Mouse (Mus musculus) spleen, embryonic (tissue): ENCODE measurements around the gene Ddx27.

Experiments
- CTCF ChIA-PET: fragments of 350-600 bp; sonication (Branson Sonifier 250); formaldehyde crosslinking; loops from one replicate; lab custom pipeline; 2022; lab: Charles Lee

Ddx27 gene

GRCm38 (mm10) chr2:167062497-167062911 lies 47.5 kb downstream of the Ddx27 start:
- CTCF ChIA-PET = no interaction called here

GRCm38 (mm10) chr2:167062965-167063880 lies 48.2 kb downstream of the Ddx27 start, which contains the start of gene Znfx1:
TSS of gene Znfx1 (minus strand) at chr2:167063015.
- CTCF ChIA-PET = no interaction called here

- CTCF ChIA-PET = interaction anchor here (0.6 kb wide), 2 partner anchors 156 to 353 kb away, joined by 3 read pairs; no protein-coding TSS in a partner anchor
These were observed 49.0 kb downstream of the Ddx27 start for GRCm38 (mm10) chr2:167063906-167064496.

GRCm38 (mm10) chr2:167064601-167065295 lies 49.8 kb downstream of the Ddx27 start:
- CTCF ChIA-PET = interaction anchor here (0.6 kb wide), 2 partner anchors 155 to 352 kb away, joined by 3 read pairs; no protein-coding TSS in a partner anchor

GRCm38 (mm10) chr2:167066031-167066430 lies 51.0 kb downstream of the Ddx27 start:
- CTCF ChIA-PET = no interaction called here

GRCm38 (mm10) chr2:167066528-167067516 lies 51.8 kb downstream of the Ddx27 start:
- CTCF ChIA-PET = interaction anchor here (0.7 to 0.9 kb wide), 2 partner anchors 138 to 152 kb away, joined by 5 to 11 read pairs; no protein-coding TSS in a partner anchor

- CTCF ChIA-PET = interaction anchor here (0.7 to 0.9 kb wide), 2 partner anchors 137 to 151 kb away, joined by 5 to 11 read pairs; no protein-coding TSS in a partner anchor
These were observed 52.6 kb downstream of the Ddx27 start for GRCm38 (mm10) chr2:167067575-167067974.

GRCm38 (mm10) chr2:167070341-167070740 lies 55.3 kb downstream of the Ddx27 start:
- CTCF ChIA-PET = interaction anchor here (0.7 kb wide), 1 partner anchor 146 kb away, joined by 3 read pairs; no protein-coding TSS in a partner anchor

- CTCF ChIA-PET = interaction anchor here (0.8 to 1.9 kb wide), 3 partner anchors 148 to 1231 kb away, joined by 3 to 11 read pairs (median 6); no protein-coding TSS in a partner anchor
These were observed 56.3 kb downstream of the Ddx27 start for GRCm38 (mm10) chr2:167071266-167071640.

- CTCF ChIA-PET = interaction anchor here (0.6 to 1.9 kb wide), 8 partner anchors 24 to 1232 kb away, joined by 3 to 11 read pairs (median 4); no protein-coding TSS in a partner anchor
These were observed 56.9 kb downstream of the Ddx27 start for GRCm38 (mm10) chr2:167071641-167072601.

- CTCF ChIA-PET = interaction anchor here (0.7 kb wide), 2 partner anchors 293 to 712 kb away, joined by 9 to 12 read pairs; no protein-coding TSS in a partner anchor
These were observed 59.6 kb downstream of the Ddx27 start for GRCm38 (mm10) chr2:167074587-167074986.

GRCm38 (mm10) chr2:167076352-167076751 lies 61.4 kb downstream of the Ddx27 start:
- CTCF ChIA-PET = no interaction called here

- CTCF ChIA-PET = no interaction called here
These were observed 61.8 kb downstream of the Ddx27 start for GRCm38 (mm10) chr2:167076759-167077158.

- CTCF ChIA-PET = interaction anchor here (1.4 kb wide), 1 partner anchor 29 kb away, joined by 3 read pairs; no protein-coding TSS in a partner anchor
These were observed 62.4 kb downstream of the Ddx27 start for GRCm38 (mm10) chr2:167077199-167077962.

GRCm38 (mm10) chr2:167078486-167078885 lies 63.5 kb downstream of the Ddx27 start:
- CTCF ChIA-PET = interaction anchor here (1.4 kb wide), 1 partner anchor 28 kb away, joined by 3 read pairs; no protein-coding TSS in a partner anchor

- CTCF ChIA-PET = interaction anchor here (0.7 kb wide), 1 partner anchor 110 kb away, joined by 3 read pairs; no protein-coding TSS in a partner anchor
These were observed 64.0 kb downstream of the Ddx27 start for GRCm38 (mm10) chr2:167078931-167079495.

GRCm38 (mm10) chr2:167079535-167080257 lies 64.7 kb downstream of the Ddx27 start:
- CTCF ChIA-PET = interaction anchor here (0.7 kb wide), 1 partner anchor 109 kb away, joined by 3 read pairs; no protein-coding TSS in a partner anchor
